Mouse (Mus musculus) ES-E14 (cell line): Measurements from ENCODE around the gene Igflr1. TPM values are rescaled to one million over a fixed set of nuclear protein-coding genes. Genes with fewer than 3 reads are reported as not detected.
A peak's percentile ranks its signal among the peaks of the same experiment; 100 is the strongest.

Experiments used
- DNase-seq: peaks from one replicate; pipeline ENCODE4 v3.0.0-alpha.2; 2013; ENCODE audit warnings: low read depth, low spot score
- H3K27ac ChIP-seq: 2 replicates; pipeline ENCODE4 v1.5.1; 2012; ENCODE audit warnings: low read depth, mild to moderate bottlenecking, low read length, moderate library complexity, mixed read lengths; ENCODE audit not compliant: poor library complexity, insufficient read depth, severe bottlenecking
- H3K36me3 ChIP-seq: 2 replicates; pipeline ENCODE4 v1.6.1; 2012; ENCODE audit warnings: mild to moderate bottlenecking, low read length, moderate library complexity, mixed read lengths; ENCODE audit not compliant: control insufficient read depth, poor library complexity, insufficient read depth, severe bottlenecking
- H3K4me1 ChIP-seq, 2 experiments: fragments of 150-350 bp in 1 of 2; sonication (generic) in 1 of 2; 2 replicates each; pipeline ENCODE4 v1.6.1; 2012; ENCODE audit warnings: low read length in 2 of 2, mild to moderate bottlenecking in 1 of 2, mixed read lengths in 1 of 2; ENCODE audit not compliant: control insufficient read depth in 2 of 2, insufficient read depth in 2 of 2, poor library complexity in 1 of 2
- H3K4me3 ChIP-seq, 2 experiments: fragments of 150-350 bp in 1 of 2; sonication (generic) in 1 of 2; 2 replicates each; pipeline ENCODE4 v1.5.1; 2012; ENCODE audit warnings: low read length in 2 of 2, low read depth in 1 of 2, mild to moderate bottlenecking in 1 of 2, mixed read lengths in 1 of 2; ENCODE audit not compliant: insufficient read depth in 1 of 2, poor library complexity in 1 of 2, severe bottlenecking in 1 of 2
- H3K9ac ChIP-seq: 2 replicates; pipeline ENCODE4 v1.6.1; 2012; ENCODE audit warnings: low read depth, mild to moderate bottlenecking, low read length, mixed read lengths; ENCODE audit not compliant: poor library complexity, insufficient read depth, severe bottlenecking
- H3K9me3 ChIP-seq: fragments of 150-350 bp; sonication (generic); 2 replicates; pipeline ENCODE4 v1.6.1; 2012; ENCODE audit warnings: low read depth, mild to moderate bottlenecking, low read length; ENCODE audit not compliant: control insufficient read depth, insufficient read depth
- CHD2 ChIP-seq: IDR thresholded peaks from 2 replicates; pipeline ENCODE4 v1.6.1; 2014; ENCODE audit warnings: mild to moderate bottlenecking, low read depth, low read length, inconsistent platforms
- HCFC1 ChIP-seq: IDR thresholded peaks from 2 replicates; pipeline ENCODE4 v1.6.1; 2012; ENCODE audit warnings: low read length, inconsistent platforms, borderline replicate concordance; ENCODE audit not compliant: insufficient read depth
- MAFK ChIP-seq: IDR thresholded peaks from 2 replicates; pipeline ENCODE4 v1.6.1; 2014; ENCODE audit warnings: mild to moderate bottlenecking, low read depth, low read length, inconsistent platforms; ENCODE audit not compliant: insufficient read depth
- ZC3H11A ChIP-seq: IDR thresholded peaks from 2 replicates; pipeline ENCODE4 v1.6.1; 2012; ENCODE audit warnings: low read depth, mild to moderate bottlenecking, inconsistent platforms, low read length, borderline replicate concordance
- ZNF384 ChIP-seq: IDR thresholded peaks from 2 replicates; pipeline ENCODE4 v1.6.1; 2012; ENCODE audit warnings: low read depth, low read length, inconsistent platforms
- in situ Hi-C, 2 experiments: fragments of 600-800 bp; cut with MboI; formaldehyde crosslinking; loops; one replicate each; pipeline ENCODE4 v1.15.1; 2025; ENCODE audit warnings: low sequenced_read_pairs in 2 of 2, inconsistent platforms in 1 of 2; ENCODE audit not compliant: unreplicated experiment in 2 of 2
- total RNA-seq: library from RNA; depleted of rRNA; stranded (reverse); fragments of 300-350 nt; gene quantifications from 2 replicates; pipeline ENCODE4 v1.2.3, GENCODE M21; 2012

Gene Igflr1
- total RNA-seq, 1 experiment = 1.3 TPM

DNA sequence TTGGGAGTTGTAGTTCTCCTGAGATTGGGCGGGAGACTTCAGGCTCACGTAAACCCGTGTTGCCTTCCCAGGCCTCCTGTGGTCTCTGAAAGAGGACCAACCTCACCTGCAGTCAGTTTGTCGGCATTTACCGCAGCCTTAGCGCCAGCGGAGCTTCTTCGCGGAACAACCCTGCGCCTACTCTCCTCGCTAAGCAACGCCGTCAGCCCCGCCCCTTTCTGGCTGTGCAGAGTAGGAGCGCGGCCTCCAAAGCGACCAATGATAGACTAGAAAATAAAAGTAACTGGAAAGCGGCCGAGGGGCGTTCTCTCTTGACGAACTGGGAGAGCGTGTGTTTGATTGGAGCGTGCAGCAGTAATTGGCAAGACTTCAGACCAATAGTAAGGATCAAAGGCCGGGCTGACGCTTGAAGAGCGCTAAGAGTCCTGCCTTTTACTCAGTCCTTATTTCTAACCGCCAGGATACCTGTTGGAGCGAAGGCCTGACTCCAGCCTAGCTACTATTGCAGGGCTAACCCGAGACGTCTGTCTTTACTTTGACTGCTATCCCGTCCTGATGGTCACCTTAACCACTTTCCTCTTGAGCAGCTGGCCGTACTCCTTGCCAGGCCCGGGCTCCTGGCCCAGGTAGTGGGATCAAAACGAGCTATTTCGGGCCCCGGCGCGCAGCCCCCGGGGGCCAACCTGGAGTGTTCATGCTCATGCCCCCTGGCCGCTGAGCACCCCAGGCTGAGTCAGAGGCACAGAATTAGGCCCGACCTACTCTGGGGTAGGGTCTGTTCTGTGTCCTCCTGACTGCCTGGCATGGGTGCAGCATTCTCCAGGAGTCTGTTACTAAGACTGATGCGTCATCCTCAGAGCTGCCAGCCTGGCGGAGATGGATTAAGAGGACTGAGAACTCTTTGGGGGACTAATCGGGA, 12.9 kb upstream of the Igflr1 start, which contains the start of the genes Hspb6 and Proser3:
Hspb6 (plus strand) TSS at position 77 of the 919 bp plus-strand sequence.
Proser3 (minus strand) TSS at position 198 of the 919 bp plus-strand sequence.
- H3K9ac ChIP-seq = peak within 1 kb of the TSS; percentile 85
- peaks cover 18% of the 10 kb centered on the region for H3K36me3 ChIP-seq
- peak; percentile 99 for DNase-seq
- no peaks in the 10 kb centered on the region for H3K9me3 ChIP-seq
- in situ Hi-C loops = no loop called here
- H3K27ac ChIP-seq = peak within 1 kb of the TSS; percentile 95
- peak; percentile 86 for TF ChIP-seq CHD2
- TF ChIP-seq HCFC1 = peak; percentile 70; the same call in 1 of the 2 replicates
- no peak for TF ChIP-seq MAFK
- TF ChIP-seq ZNF384 = no peak
- no peak for TF ChIP-seq ZC3H11A
- H3K4me1 ChIP-seq = peaks cover 0 to 8% of the 10 kb centered on the region in 2 experiments; a peak in 2 of 4 replicates
- H3K4me3 ChIP-seq = peak within 1 kb of the TSS; percentile 89 to 95

DNA sequence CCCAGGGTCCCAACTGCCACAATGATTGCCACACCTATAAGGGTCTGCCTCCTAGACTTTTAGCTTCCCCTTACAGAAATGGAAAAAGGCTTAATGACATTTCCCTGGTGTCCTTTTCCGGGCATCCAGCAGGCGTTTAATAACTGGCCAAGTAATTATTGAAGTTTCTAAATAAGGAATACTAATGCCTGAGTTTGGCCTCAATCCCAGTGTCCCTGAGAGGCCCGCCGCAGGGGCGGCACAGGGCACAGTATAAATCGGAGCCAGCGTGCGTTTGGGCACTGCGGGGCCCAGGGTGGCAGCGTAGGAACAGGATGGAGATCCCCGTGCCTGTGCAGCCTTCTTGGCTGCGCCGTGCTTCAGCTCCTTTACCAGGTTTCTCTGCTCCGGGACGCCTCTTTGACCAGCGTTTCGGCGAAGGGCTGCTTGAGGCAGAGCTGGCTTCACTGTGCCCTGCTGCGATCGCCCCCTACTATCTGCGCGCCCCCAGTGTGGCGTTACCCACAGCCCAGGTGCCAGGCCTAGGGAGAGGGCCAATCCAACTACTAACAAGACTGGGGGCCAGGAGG, 12.1 kb upstream of the Igflr1 start:
- Histone ChIP-seq H3K27ac (no peak overlapping the region), H3K9me3 (no peaks in the 10 kb centered on the region), H3K9ac (peak overlapping the region; percentile 83), H3K4me3 (peak overlapping the region; percentile 79 to 95), H3K4me1 (peaks cover 0 to 11% of the 10 kb centered on the region in 2 experiments; a peak in 2 of 4 replicates), H3K36me3 (peaks cover 18% of the 10 kb centered on the region)
- TF ChIP-seq MAFK = no peak
- TF ChIP-seq ZNF384 = no peak
- no peak for TF ChIP-seq HCFC1
- TF ChIP-seq ZC3H11A = no peak
- no peak for TF ChIP-seq CHD2
- in situ Hi-C loops = no loop called here
- DNase-seq = no peak

DNA sequence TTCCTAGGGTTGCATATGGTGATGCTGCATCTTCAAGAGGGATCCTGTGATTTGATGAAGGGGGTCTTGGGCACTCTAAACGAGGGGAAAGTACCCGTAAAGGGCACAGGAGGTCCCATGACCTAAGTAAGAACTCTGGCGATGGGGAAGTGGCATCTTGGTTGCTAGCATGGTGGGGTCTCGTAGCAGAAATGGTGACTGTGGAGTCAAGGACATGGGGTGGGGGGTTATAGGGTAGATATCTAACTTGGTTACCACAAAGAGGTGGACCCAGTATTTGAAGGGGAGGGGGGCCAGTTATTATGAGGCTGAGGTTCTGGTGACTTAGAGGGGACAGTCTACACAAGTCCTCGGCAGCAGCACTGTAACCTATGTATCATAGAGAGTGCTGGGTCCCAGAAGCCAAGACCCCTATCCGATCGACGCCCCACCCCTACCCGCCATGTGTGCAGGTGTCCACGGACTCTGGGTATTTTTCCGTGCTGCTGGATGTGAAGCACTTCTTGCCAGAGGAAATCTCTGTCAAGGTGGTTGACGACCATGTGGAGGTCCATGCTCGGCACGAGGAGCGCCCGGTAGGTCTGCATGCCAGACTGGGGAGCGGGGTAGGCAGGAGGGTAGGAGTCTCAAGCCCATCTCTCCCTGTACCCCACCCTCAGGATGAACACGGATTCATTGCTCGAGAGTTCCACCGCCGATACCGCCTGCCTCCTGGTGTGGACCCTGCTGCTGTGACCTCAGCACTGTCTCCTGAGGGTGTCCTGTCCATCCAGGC, 11.2 kb upstream of the Igflr1 start:
- H3K4me3 ChIP-seq = peak overlapping the region in 1 of 2 experiments; percentile 41; a peak in 2 of 4 replicates
- no peaks in the 10 kb centered on the region for H3K9me3 ChIP-seq
- H3K4me1 ChIP-seq = peaks cover 0 to 15% of the 10 kb centered on the region in 2 experiments; a peak in 2 of 4 replicates
- H3K27ac ChIP-seq = no peak overlapping the region
- H3K36me3 ChIP-seq = peaks cover 18% of the 10 kb centered on the region
- DNase-seq = no peak
- TF ChIP-seq ZNF384 = no peak
- TF ChIP-seq ZC3H11A = no peak
- TF ChIP-seq HCFC1 = no peak
- no peak for TF ChIP-seq MAFK
- no peak for TF ChIP-seq CHD2
- in situ Hi-C loops = no loop called here
- no peak overlapping the region for H3K9ac ChIP-seq

DNA sequence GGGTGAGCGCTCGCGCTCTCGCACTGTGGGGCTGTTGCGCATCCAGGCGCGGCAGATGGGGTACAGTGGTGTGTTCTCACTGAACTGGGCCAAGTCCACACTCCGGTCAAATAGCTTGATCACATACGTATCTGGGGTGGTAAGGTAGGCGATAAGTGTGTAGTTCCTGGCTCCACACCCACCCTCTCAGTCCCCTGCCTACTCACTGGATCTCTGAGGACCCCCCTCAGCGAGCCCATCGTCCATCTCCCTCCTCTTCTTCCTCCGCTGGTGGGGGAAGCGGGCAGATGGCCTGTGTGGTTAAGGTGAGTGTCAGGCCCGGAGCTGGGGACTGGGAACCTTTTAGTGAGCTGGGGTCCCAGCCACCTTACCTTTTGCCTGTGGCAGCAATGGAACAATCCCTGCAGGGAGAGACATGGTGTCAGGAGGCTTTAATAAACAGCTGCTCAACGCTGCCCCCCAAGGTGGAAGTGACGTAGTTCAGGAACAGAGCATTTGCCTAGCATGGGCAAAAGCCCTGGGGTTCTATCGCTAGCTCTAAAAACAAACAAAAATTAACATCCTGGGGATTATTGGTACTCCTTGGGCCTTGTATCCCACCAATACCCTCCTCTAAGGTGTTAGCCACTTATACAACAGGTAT, 8.2 kb upstream of the Igflr1 start:
- peaks cover 18% of the 10 kb centered on the region for H3K36me3 ChIP-seq
- H3K4me3 ChIP-seq = no peak overlapping the region
- H3K4me1 ChIP-seq = peaks cover 4 to 17% of the 10 kb centered on the region in 2 experiments; a peak in 3 of 4 replicates
- no peak overlapping the region for H3K9ac ChIP-seq
- no peak for TF ChIP-seq HCFC1
- no peak for TF ChIP-seq ZC3H11A
- no peak for TF ChIP-seq CHD2
- TF ChIP-seq ZNF384 = no peak
- in situ Hi-C loops = no loop called here
- no peak overlapping the region for H3K27ac ChIP-seq
- no peaks in the 10 kb centered on the region for H3K9me3 ChIP-seq
- DNase-seq = no peak
